Mouse (Mus musculus): ENCODE data around the gene Tnfsf12. TPM values are rescaled to one million over a fixed set of nuclear protein-coding genes. Genes with fewer than 3 reads are reported as not detected.

Tnfsf12 gene
- 1.7 TPM for total RNA-seq (2023)

GRCm38 (mm10) chr11:69695361-69696181, at the start of gene Tnfsf12, which contains the start of gene Tnfsfm13:
TSS of gene Tnfsf12 (minus strand) at chr11:69695849.
TSS of gene Tnfsfm13 (minus strand) at chr11:69696098.

GRCm38 (mm10) chr11:69685526-69686148, 10.0 kb downstream of the Tnfsf12 start, which contains the start of gene Tnfsf13:
TSS of gene Tnfsf13 (minus strand) at chr11:69685784.

GRCm38 (mm10) chr11:69681314-69682208, 14.1 kb downstream of the Tnfsf12 start, which contains the start of gene Senp3:
TSS of gene Senp3 (minus strand) at chr11:69682084.

GRCm38 (mm10) chr11:69672211-69672706, 23.4 kb downstream of the Tnfsf12 start, which contains the start of gene Eif4a1:
TSS of gene Eif4a1 (minus strand) at chr11:69672423.

GRCm38 (mm10) chr11:69665961-69666664, 29.5 kb downstream of the Tnfsf12 start, which contains the start of gene Cd68:
TSS of gene Cd68 (minus strand) at chr11:69666153.

GRCm38 (mm10) chr11:69662213-69662966, 33.3 kb downstream of the Tnfsf12 start, which contains the start of gene Mpdu1:
TSS of gene Mpdu1 (minus strand) at chr11:69662642.

GRCm38 (mm10) chr11:69655264-69656064, 40.2 kb downstream of the Tnfsf12 start, which contains the start of gene Sox15:
TSS of gene Sox15 (plus strand) at chr11:69655314.

Other genes starting within 250 kb of the Tnfsf12 start
- gene Dnah2, start 146.7 kb downstream of the Tnfsf12 start, total RNA-seq (2023): 0.15 TPM
- gene Efnb3, start 135.6 kb downstream of the Tnfsf12 start, total RNA-seq (2023): 0.53 TPM
- 13.0 TPM for gene Wrap53, start 115.6 kb downstream of the Tnfsf12 start, total RNA-seq (2023)
- gene Trp53, start 115.5 kb downstream of the Tnfsf12 start, total RNA-seq (2023): 144 TPM
- gene Atp1b2, start 89.9 kb downstream of the Tnfsf12 start, total RNA-seq (2023): 0.27 TPM
- not detected for gene Shbg, start 77.9 kb downstream of the Tnfsf12 start, total RNA-seq (2023)
- not detected for gene Sat2, start 73.8 kb downstream of the Tnfsf12 start, total RNA-seq (2023)
- 80.1 TPM for gene Fxr2, start 62.9 kb downstream of the Tnfsf12 start, total RNA-seq (2023)
- gene Sox15, start 40.5 kb downstream of the Tnfsf12 start, total RNA-seq (2023): not detected
- gene Mpdu1, start 33.2 kb downstream of the Tnfsf12 start, total RNA-seq (2023): 85.2 TPM
- 14.8 TPM for gene Cd68, start 29.7 kb downstream of the Tnfsf12 start, total RNA-seq (2023)
- 775 TPM for gene Eif4a1, start 23.4 kb downstream of the Tnfsf12 start, total RNA-seq (2023)
- 109 TPM for gene Senp3, start 13.8 kb downstream of the Tnfsf12 start, total RNA-seq (2023)
- not detected for gene Tnfsf13, start 10.1 kb downstream of the Tnfsf12 start, total RNA-seq (2023)
- not detected for gene Tnfsfm13, start 249 bp upstream of the Tnfsf12 start, total RNA-seq (2023)
- gene Polr2a, start 62.8 kb upstream of the Tnfsf12 start, total RNA-seq (2023): 176 TPM
- gene Slc35g3, start 66.1 kb upstream of the Tnfsf12 start, total RNA-seq (2023): not detected
- gene Zbtb4, start 70.1 kb upstream of the Tnfsf12 start, total RNA-seq (2023): 47.4 TPM
- gene Chrnb1, start 100.1 kb upstream of the Tnfsf12 start, total RNA-seq (2023): 3.6 TPM
- 0.30 TPM for gene Fgf11, start 106.0 kb upstream of the Tnfsf12 start, total RNA-seq (2023)
- not detected for gene Tmem102, start 109.8 kb upstream of the Tnfsf12 start, total RNA-seq (2023)
- not detected for gene Gm39566, start 119.4 kb upstream of the Tnfsf12 start, total RNA-seq (2023)
- gene Spem2, start 122.6 kb upstream of the Tnfsf12 start, total RNA-seq (2023): not detected
- gene Spem1, start 126.3 kb upstream of the Tnfsf12 start, total RNA-seq (2023): not detected
- 1.0 TPM for gene Nlgn2, start 141.9 kb upstream of the Tnfsf12 start, total RNA-seq (2023)
- 15.1 TPM for gene Tmem256, start 142.7 kb upstream of the Tnfsf12 start, total RNA-seq (2023)
- gene Plscr3, start 150.5 kb upstream of the Tnfsf12 start, total RNA-seq (2023): 12.0 TPM
- gene Tnk1, start 162.9 kb upstream of the Tnfsf12 start, total RNA-seq (2023): not detected
- not detected for gene Tmem95, start 182.2 kb upstream of the Tnfsf12 start, total RNA-seq (2023)
- gene Kctd11, start 185.6 kb upstream of the Tnfsf12 start, total RNA-seq (2023): 1.7 TPM
- 418 TPM for gene Acap1, start 199.7 kb upstream of the Tnfsf12 start, total RNA-seq (2023)
- gene 2810408A11Rik, start 205.1 kb upstream of the Tnfsf12 start, total RNA-seq (2023): 2.6 TPM
- gene Neurl4, start 205.2 kb upstream of the Tnfsf12 start, total RNA-seq (2023): 63.0 TPM
- 149 TPM for gene Gps2, start 218.0 kb upstream of the Tnfsf12 start, total RNA-seq (2023)
- gene Eif5a, start 226.1 kb upstream of the Tnfsf12 start, total RNA-seq (2023): 316 TPM
- gene Ybx2, start 239.9 kb upstream of the Tnfsf12 start, total RNA-seq (2023): not detected

Measured in CD4-positive naive resting alpha-beta T cell, adult 57 days (primary cell).